Mouse (Mus musculus): ENCODE data around the gene Gtpbp3. TPM values are rescaled to one million over a fixed set of nuclear protein-coding genes. Genes with fewer than 3 reads are reported as not detected.

Gene Gtpbp3
- total RNA-seq, 1 experiment from 2014 or later, result 16.4 TPM

DNA sequence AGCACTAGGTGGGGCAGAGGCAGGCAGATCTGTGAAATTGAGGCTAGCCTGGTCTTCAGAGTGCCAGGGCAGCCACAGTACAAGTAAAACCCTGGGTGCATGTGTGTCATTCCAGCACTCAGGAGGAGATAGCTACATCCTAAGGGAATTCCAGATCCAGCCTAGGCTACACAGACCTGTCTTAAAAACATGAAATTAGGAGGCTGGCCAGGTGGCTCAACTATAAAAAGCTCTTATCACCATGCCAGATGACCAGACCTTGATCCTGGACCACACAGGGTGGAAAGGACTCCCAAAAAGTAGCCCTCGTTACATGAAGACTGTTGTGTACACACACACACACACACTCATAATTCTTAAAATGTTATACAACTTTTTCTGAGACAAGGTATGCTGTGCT, 19.9 kb upstream of the Gtpbp3 start:
- ATAC-seq (replicated peaks; ENCODE audit: insufficient number of reproducible peaks, low FRiP score, low TSS enrichment, poor library complexity, severe bottlenecking), result no peak

DNA sequence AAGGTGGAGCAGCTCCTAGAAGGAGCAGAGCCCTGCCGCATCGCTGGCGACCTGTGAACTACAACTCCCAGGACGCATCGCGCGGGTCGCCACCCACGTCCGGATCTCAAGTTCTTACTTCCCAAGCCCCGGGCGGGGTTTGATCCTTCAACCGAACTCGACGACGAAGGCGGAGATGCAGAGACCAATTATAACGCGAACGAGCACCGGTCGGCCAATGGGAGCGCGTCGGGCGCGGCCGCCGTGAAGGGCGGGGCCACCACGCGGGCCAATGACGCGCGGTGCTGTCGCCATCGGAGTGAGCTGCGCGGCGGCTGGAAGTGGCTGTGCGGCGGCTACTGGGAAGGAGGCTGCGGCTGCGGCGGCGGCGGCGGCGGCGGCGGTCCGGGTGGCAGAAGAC, 19.0 kb upstream of the Gtpbp3 start, which contains the start of gene Dda1:
Dda1 (plus strand) TSS at position 284 of the 400 bp plus-strand sequence.
- peak; percentile 75 for ATAC-seq (replicated peaks; ENCODE audit: insufficient number of reproducible peaks, low FRiP score, low TSS enrichment, poor library complexity, severe bottlenecking)

DNA sequence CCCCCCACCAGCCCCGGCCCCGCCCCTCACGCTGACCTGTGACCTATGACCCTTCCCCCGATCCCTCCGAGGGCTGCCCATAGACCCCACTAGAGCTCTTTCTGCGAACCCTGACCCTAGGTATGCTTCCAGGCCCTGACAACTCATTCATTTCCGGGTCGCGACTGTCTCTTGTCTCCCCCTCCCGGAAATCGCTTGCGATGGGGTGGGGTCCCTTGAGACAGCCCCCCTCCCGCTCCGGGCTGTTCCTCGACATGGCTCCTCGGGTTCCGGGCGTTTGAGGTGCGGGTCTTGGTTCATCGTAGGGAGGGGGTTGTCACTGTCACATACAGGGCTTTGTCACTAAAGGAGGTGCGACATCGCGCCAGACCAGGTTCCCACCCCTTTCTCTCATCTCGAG, 18.5 kb upstream of the Gtpbp3 start:
- ATAC-seq (replicated peaks; ENCODE audit: insufficient number of reproducible peaks, low FRiP score, low TSS enrichment, poor library complexity, severe bottlenecking), result no peak

DNA sequence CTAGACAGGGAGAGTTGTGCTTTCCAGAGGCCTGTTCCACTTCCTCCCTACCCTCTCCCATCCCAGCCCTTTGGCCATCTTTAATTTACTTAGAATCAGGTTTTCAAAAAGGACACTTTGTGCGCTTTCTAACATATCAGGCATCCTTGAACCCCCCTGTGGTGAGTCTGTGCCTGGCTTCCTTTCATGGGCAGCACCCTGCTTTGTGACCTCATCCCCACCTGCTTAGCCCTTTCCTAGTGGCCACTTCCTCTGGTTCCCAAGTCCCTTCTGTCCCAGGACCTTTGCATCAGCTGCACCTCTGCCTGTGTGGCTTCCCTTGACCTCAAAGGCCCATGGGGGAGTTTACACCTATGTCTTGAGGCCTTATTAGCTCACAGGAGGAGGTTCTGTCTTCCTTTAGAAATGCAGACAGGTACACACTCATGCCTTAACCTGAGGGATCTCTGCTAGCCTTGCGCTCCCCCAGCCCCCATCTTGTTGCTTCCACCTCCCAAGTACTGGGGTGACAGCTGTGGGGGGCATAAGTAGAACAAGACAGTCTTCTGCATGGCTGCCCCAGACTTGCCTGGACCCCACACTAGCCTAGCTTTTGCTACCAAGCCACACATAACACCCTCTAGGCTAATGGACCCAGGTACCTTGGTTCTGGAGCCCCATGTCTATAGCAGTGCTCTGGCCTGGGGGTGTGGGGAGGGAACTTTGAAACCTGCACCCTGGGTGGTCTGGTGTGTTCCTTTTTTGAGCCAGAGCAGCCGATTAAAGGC, 17.6 kb upstream of the Gtpbp3 start:
- ATAC-seq (replicated peaks; ENCODE audit: insufficient number of reproducible peaks, low FRiP score, low TSS enrichment, poor library complexity, severe bottlenecking), result no peak

DNA sequence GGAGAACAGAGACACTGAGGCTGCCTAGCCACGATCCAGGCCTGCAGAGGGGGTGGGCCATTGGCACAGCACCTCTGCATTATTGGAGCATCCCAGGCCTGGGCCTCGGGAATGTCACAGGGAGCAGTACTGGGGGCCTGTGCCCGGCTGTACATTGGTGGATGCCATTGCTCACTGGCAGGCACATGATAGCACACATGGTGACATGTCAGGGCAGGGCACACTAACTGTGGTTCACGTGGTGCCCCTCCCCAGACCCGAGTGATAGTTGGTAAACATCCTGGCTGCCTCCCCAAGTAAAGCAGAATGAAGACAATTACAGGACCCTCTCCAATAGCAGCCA, 17.0 kb upstream of the Gtpbp3 start:
- ATAC-seq (replicated peaks; ENCODE audit: insufficient number of reproducible peaks, low FRiP score, low TSS enrichment, poor library complexity, severe bottlenecking), result no peak

DNA sequence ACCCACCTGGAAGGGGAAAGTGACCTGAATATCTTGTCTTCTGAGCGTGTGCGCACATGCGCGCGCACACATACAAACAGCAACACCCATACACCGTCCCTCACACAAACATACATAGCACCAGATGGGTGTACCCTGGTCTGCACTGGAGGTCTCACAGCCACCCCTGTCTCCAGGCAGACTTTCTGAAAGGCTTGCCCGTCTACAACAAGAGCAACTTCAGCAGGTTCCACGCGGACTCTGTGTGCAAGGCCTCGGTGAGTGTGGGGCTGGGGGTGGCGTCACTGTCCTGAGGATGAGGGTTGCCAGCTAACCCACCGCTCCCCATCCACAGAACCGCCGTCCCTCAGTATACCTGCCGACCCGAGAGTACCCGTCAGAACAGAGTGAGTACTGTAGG, 16.0 kb upstream of the Gtpbp3 start:
- ATAC-seq (replicated peaks; ENCODE audit: insufficient number of reproducible peaks, low FRiP score, low TSS enrichment, poor library complexity, severe bottlenecking), result no peak

DNA sequence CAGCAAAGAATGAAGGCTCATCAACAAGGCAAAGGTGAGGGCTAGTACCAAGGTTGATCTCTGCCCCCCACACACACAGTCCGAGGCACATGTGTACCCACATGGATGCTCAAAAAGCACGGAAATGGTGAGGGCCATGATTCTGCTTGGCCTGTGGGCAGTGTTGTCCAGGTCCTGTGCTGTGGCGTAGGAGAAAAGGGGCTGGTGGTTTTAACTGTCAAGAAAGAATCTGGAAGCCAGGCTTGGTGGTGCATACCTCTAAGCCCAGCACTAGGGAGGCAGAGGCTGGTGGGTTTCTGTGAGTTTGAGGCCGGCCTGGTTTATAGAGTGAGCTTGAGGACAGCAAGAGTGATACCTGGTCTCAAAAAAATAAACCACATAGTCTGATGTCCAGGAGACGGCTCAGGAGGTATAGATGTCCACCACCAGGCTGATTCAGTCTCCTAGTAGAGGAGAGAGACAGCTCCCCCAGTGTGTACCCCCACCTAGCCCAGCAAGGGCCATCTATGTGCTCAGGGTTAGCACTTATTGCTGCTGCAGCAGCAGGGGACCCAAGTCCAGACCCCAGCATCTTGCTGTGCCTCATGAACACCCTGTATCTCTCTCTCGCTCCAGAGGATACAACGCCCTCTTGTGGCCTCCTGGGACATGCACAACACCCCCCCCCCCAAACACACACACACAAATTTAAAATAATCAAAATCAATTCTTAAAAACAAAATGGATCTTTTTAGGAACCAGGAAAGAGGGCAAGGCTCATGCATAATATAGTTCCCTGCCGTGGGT, 15.1 kb upstream of the Gtpbp3 start:
- ATAC-seq (replicated peaks; ENCODE audit: insufficient number of reproducible peaks, low FRiP score, low TSS enrichment, poor library complexity, severe bottlenecking), result no peak

DNA sequence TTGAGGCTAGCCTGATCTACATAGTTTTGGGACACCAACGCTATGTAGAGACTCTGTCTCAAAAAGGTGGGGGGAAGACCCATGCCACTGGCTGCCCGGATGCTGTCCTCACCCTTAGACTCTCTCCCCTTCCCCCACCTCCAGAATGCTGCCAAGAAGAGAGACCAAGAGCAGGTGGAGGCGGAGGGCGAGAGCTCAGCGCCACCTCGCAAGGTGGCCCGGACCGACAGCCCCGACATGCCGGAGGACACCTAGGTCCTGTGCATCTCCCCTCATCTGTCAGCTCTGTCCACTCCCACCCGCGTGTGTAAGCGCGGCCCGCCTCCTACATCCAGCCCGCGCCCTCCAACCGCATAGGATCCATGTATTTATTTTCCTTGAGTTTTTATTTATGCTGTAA, 13.6 kb upstream of the Gtpbp3 start:
- no peak for ATAC-seq (replicated peaks; ENCODE audit: insufficient number of reproducible peaks, low FRiP score, low TSS enrichment, poor library complexity, severe bottlenecking)

DNA sequence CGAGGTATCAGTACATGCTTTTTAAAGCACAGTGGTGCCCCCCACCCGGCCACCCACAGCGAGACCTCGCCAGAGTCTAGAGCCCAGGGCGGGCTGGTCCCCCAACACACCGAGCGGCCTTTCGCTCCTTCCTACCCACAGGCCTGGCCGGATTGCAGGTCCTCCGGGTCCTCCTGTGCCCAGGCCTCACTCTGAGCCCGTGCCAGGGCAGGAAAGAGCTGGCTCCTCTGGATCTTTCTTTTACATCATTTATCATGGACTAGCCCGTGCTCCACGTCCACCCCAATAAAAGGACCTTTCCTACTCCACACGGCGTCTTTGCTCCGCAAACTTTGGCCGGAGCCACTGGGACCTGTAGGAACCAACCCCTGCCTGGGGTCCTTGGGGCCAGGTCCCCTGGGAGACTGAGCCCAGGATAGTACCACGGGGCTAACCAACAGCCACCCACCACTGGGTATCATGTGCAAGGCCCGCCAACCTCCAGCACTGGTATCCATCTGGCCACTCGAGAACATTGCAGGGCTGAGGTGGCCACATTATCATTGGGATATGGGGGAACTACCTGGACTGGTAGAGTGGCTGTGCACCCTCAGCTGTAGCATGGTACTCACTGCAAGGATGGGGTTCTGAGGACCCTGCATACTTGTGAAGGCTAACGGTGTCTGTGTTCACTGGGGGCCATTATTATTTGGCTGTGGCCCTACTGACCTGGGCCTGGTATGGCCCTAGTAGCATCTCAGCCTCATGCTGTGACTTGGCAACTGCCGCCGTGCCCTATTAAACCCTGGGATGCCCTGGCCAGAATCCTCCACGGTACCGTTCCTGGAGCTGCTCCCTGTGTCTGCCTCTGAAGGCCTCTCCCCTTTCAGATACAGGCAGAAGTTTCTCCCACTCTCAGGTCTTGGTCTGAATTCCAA, 12.9 kb upstream of the Gtpbp3 start:
- ATAC-seq (replicated peaks; ENCODE audit: insufficient number of reproducible peaks, low FRiP score, low TSS enrichment, poor library complexity, severe bottlenecking), result no peak

DNA sequence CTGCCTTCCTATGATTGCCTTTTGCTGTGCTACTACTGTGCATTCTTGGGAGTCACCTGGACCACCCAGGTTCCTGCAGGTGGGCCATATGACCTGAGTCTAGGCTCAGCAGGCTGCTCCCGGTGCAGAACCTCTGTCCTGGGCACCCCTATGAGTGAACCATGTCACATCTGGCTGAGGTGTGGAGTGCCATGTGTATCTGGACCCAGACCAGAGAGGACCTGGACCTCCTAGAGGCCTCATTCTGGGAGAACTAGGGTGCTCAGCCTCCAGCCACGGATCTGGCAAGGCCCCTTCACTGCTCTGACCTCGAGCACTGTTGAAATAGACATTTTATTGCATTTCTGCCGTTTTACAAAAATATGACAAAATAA, 12.2 kb upstream of the Gtpbp3 start:
- no peak for ATAC-seq (replicated peaks; ENCODE audit: insufficient number of reproducible peaks, low FRiP score, low TSS enrichment, poor library complexity, severe bottlenecking)

DNA sequence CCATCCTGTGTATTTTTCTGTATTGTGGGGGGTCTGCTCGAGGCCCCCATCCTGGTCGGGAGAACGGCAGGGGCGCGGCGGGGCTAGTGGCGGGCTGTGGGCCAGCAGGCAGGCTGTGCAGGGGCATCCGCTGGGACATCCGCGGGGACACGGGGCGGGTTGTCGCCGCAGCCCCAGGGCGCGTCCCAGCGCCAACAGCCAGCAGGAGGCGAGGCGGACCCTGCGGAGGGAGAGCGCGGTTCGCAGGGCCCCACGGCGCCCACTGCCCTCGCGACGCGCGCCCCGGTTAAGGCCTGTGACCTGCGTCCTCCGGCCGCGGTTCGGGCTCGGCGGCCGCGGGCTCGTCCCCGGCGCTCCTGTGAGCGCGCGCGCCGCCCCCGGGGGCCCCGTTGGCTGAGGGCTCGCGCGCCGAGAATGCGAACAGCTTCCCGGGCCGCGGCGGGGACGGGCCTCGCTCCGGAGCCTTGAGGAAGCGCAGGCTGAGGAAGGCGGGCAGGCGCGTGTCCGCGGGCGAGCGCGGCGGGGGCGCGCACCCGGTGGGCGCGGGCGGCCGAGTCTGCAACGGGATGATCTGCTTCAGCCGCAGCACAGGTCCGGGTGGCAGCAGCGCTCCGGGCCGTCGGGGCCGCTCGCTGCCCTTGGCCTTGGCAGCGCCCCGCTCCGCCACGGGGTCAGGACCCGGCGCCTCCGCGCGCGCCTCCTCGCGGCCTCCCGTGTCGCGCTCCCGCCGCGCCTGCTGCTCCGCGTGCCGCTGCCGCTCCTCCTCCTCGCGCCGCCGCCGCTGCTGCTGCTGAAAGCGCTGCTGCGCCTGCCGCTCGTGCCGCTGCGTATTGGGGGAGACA, 11.6 kb upstream of the Gtpbp3 start:
- ATAC-seq (replicated peaks; ENCODE audit: insufficient number of reproducible peaks, low FRiP score, low TSS enrichment, poor library complexity, severe bottlenecking), result no peak

DNA sequence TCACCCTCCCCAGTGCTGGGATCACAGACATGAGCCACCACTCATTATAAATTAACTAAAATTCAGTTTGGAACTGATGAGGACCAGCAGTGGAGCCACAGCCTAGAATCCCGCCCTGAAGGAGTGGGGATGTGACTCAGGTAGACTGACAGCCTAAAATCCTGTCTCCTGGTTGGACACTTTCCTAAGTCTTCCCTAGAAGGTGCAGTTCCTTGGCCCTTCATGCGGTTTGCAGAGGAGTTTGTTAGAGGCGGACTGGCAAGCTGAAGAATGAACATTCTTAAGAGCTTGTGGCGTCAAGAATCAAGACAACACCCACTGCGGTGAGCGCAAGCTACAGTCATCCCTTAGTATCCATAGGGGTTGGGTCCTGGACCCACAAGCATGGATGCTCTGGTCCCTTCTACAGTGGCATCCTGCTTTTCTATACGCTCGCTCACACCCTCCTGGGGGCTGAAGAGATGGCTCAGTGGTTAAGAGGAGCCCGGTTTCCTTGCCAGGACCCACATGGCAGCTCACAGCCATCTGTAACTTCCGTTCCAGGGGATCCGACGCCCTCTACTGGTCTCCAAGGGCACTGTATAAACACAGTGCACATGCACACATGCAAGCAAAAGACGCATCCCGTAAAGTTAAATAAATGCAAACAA, 10.6 kb upstream of the Gtpbp3 start:
- no peak for ATAC-seq (replicated peaks; ENCODE audit: insufficient number of reproducible peaks, low FRiP score, low TSS enrichment, poor library complexity, severe bottlenecking)

DNA sequence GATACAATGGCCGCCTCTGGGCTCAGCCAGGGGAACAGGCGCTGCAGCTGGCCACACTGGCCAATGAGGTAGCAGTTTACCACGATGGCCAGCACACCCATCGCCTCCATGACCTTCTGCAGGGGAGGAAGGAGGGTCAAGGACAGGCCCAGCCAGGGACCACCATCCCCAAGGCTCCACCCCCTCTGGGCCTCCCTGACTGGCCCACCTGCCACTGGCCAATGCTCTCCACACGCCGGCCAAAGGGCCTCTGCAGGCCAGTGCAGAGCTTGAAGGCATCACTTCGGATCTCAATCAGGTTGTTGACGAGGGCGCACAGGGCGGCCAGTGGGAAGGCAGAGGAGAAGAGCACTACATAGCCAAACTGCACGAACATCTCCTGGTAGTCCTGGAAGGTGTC, 9.0 kb upstream of the Gtpbp3 start:
- ATAC-seq (replicated peaks; ENCODE audit: insufficient number of reproducible peaks, low FRiP score, low TSS enrichment, poor library complexity, severe bottlenecking), result no peak

DNA sequence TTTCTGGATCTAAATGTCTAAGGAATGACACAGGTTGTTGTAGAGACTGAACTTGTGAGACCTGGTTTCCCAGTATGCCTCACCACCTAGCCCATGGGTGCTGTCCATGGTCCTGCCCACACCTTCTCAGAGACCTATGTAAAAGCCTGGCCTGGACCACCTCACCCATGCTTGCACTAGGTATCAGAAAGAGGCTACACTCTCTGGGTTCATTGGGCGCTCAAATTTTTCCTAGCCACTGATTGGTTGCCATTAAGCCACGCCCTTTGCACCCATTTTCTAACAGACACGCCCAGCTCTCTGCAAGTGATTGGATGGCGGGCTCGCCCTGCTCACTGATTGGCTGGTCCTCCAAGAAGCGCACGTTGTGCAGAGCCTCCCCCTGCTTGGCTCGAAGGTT, 4.0 kb upstream of the Gtpbp3 start:
- no peak for ATAC-seq (replicated peaks; ENCODE audit: insufficient number of reproducible peaks, low FRiP score, low TSS enrichment, poor library complexity, severe bottlenecking)

DNA sequence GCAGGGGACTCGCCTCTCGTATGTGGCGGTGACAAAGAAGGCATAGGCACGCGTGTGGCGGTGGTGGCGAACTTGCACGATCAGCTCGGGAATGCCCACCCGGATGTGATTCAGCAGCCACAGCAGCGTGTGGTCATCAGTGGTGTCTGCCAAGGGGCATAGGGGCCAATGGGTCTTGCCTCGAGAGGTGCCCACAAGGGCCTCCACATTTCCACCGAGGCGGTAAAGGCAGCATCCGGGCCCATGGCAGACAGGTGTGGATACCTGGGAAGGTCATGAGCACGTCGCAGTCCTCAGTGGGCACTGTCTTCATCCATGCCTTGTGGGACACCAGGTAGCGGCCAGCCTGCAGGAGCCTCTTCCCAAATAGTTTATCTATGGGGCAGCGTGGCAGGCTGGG, 3.2 kb upstream of the Gtpbp3 start:
- no peak for ATAC-seq (replicated peaks; ENCODE audit: insufficient number of reproducible peaks, low FRiP score, low TSS enrichment, poor library complexity, severe bottlenecking)

DNA sequence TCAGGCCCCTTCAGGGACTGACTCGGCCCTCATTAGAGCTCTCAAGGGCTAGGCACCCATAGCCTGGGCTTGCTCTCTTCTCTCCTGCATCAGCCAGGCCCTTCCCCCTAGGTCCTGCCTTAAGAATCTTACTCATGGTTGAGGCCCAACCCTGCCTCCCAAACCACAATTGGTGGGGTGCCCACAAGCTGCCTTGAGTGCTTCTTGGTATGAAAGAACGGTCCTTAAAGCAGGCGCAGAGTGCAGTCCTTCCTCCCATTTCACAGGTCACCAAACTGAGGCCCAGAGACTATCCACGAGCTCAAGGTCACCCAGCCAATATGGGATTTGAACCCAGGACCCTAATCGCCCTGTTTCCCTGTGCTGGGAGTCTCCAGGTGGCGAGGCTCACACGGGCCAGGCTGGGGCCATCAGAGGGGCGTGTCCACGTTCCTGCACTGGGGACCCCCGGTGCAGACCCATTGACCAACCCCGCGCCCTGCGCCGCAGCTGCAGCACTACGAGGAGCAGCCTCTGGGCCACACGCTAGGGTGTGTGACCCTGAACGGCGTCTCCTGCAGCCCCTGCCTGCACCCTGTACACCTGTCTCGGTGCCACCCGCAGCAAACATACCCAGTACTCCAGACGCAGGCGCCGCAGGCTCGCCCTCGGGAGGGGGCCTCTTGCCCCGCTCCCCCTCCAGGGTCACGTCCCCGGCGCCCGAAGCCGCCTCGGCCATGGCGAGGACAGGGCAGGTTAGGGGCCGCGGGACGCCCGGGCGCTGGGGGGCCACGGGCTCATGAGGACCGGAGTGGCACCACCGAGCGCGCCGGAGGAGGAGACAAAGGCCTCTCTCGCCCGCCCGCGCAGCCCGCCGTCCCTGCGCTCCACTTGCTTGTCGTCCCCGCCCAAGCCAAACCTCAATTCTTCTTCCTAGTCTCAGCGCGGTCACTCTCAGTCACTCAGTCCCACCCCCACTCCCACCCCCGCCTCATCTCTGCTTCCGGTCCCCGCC, 2.5 kb upstream of the Gtpbp3 start, which contains the start of gene Ano8:
Ano8 (minus strand) TSS at position 822 of the 994 bp plus-strand sequence.
- peak; percentile 45; the same call in 1 of the 2 replicates for ATAC-seq (replicated peaks; ENCODE audit: insufficient number of reproducible peaks, low FRiP score, low TSS enrichment, poor library complexity, severe bottlenecking)

DNA sequence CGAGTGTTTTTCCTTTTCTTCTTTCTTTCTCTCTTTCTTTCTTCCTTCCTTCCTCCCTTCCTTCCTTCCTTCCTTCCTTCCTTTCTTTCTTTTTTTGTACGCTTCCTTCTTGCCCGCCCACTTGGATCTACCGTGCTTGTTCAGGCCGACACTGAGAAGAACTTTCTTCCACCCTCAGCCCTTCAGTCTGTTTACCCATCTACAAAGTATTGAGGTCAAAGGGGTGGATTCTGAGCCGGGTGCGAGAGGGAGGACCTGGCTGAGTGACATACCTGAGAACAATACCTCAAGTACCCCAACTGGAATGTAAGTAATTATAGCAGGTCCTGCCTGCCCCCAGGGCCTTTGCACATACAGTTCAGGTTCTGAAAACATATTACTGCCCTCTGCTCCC, 1.8 kb upstream of the Gtpbp3 start:
- no peak for ATAC-seq (replicated peaks; ENCODE audit: insufficient number of reproducible peaks, low FRiP score, low TSS enrichment, poor library complexity, severe bottlenecking)
